Mouse (Mus musculus) thymus, postnatal 25 days (tissue): ENCODE data around the gene Ccdc61.
"Not testable (repeated sequence)": the region's sequence is repeated elsewhere in the genome, so short reads cannot be mapped to it uniquely, and the experiment has no call there.

Experiments
- DNase-seq: peaks from one replicate; pipeline ENCODE4 v3.0.0; 2022

Ccdc61 gene

DNA sequence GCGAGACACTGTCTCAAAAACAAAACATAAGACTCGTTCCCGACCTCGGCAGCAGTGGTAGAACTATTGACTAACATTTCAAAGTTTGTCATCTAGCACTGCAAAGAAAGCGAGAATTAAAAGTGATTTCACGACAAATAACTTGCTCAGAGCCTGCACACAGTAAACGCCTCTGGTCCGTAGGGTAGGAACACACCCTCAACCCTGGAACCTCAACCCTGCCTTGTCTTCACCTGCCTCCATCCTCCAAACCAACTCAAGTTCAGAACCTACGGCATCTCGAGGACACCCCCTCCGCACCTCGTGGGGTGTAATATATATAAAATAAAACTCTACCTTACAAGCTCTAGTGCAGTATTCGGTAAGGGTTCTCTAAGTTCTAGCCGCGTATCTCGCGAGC is 418 bp downstream of the Ccdc61 start:
- DNase-seq: no peak

- no peak for DNase-seq
Measured at GRCm38 (mm10) chr7:18904971-18905370, 5.2 kb downstream of the Ccdc61 start.

DNA sequence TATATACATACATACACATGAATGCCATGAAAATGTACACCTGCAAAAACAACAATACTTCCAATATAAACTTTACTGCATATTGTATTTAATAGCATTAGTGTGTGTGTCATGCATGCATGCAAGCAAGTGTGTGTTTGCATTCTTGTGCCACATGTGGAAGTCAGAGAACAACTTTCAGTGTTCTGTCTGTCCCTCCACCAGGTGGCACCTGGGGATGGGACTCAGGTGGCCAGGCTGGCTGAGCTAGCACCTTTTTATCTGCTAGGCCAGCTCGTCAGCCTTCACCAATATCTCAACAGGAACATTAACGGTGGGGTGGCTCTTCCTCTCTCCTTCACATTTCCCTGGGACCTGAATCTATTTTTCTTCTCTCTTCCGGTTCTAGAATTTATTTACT is 7.7 kb downstream of the Ccdc61 start:
- no peak for DNase-seq

- DNase-seq: no peak
Measured at GRCm38 (mm10) chr7:18900513-18900912, 9.7 kb downstream of the Ccdc61 start.

DNA sequence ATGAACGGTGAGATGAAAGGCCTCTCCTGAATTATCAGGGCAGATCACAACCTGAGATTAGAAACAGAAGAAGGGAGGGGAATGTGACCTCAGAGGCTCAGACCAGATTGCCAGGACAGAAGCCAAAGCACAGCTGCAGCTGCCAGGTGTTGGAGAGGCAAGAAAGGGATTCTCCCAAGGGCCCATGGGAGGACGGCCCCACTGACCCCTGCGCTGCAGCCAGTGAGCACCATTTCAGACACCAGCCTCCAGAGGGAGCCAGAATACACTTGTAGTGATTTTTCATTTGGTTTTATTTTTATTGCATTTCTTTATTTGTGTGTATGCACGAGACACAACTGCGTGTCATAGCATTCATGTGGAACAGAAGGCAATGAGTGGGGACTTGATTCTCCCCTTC is 13.7 kb downstream of the Ccdc61 start:
- no peak for DNase-seq

DNA sequence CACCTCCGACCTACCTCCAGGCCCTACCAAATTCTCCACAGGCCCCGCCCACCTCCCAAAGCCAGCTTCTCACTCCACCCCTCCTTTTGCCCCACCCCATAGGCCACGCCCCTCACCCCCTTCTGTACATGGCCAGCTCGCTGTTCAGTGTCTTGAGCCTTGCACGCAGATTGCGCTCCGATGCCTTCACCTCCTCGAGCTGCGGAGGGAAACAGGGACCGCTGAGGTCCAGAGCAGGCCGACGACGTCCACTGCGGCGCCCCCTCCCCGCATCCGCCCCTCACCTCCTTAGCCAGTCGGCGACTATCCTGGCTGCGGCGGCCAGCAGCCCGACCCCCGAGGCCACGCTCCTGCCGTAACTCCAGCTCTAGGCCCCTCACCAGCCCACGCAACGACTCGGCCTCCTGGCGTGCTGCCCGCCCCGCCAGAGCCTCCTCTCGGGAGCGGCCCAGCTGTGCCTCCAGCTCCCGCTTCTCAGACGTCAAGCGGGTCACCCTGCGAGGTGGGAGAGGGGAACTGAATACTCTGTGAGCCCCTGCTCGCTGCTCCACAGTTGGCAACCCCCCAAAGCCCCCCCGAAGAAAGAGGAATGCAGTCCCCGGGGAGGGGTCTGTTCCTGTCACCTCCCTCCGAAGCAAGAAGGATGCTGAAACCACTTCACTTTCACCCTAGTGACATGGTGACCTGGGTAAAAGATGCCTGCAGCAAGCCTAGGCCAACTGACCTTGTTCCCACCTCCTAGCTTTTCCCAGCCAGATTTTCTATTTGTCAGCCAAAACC is 16.4 kb downstream of the Ccdc61 start:
- peak; percentile 31 for DNase-seq

DNA sequence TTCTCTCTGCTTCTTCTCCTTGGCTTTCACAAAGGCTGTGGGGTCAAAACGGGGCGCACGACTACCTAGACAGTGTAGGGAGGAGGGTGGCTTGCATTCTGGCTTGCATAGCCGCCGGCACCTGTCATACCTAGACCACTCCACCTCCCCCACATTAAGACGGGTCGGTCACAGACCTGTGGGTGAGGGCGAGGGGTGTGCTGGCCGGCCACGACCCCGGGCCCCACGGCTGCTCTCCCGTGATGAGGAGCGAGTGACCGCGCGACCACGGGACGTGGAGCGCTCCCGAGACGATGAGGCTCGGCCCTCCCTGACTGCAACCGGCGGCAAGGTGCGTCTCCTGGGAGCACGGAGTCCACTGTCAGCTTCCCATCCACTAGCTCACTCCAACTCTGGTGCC is 17.2 kb downstream of the Ccdc61 start:
- DNase-seq: no peak

- DNase-seq: peak; percentile 85
Measured at GRCm38 (mm10) chr7:18891872-18892599, 18.2 kb downstream of the Ccdc61 start.

- DNase-seq: no peak
Measured at GRCm38 (mm10) chr7:18890848-18891247, 19.4 kb downstream of the Ccdc61 start.

DNA sequence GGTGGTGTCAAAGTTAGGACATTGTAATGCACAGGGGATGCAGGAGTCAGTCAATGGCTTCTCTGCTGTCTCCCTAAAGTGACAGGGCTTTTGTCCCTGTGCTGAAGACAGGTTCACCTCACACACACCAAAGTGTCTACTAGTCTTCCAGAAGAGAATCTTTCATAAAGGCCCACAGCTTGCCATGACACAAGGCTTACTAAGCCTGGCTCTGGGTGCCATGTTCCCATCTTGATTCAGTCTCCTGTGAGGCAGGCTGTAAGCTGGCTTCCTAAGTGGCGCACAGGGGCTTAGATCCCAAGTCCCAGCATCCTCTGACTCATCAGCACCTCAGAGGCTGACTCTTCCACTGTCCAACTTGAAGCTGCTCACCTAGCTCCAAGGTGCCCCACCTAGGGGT is 23.3 kb downstream of the Ccdc61 start:
- DNase-seq: no peak

- DNase-seq: no peak
Measured at GRCm38 (mm10) chr7:18884745-18885422, 25.3 kb downstream of the Ccdc61 start.

GRCm38 (mm10) chr7:18883991-18884744 is 26.0 kb downstream of the Ccdc61 start:
- DNase-seq: no peak

DNA sequence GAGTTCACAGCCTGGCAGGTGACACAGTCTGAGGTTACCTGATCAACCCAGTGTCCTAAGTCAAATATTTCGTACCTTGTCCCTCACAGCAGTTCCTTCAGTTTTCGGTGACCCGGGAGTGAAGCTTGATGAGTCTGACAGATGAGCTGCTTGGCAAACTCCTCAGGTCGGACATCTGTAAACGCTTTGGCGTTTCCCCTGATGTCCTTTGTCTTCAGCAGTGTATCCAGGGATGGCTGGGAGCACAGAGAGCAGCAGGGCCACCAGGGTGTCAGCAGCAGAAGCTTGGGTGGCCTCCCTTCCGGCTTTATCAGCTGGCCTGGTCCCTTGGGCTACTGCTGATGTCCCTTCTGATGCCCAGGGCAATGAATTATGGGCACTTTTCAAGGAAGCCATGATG is 31.5 kb downstream of the Ccdc61 start:
- no peak for DNase-seq

GRCm38 (mm10) chr7:18875372-18875771 is 34.8 kb downstream of the Ccdc61 start:
- no peak for DNase-seq

- DNase-seq: peak; percentile 68
Measured at GRCm38 (mm10) chr7:18873253-18873652, 37.0 kb downstream of the Ccdc61 start.

DNA sequence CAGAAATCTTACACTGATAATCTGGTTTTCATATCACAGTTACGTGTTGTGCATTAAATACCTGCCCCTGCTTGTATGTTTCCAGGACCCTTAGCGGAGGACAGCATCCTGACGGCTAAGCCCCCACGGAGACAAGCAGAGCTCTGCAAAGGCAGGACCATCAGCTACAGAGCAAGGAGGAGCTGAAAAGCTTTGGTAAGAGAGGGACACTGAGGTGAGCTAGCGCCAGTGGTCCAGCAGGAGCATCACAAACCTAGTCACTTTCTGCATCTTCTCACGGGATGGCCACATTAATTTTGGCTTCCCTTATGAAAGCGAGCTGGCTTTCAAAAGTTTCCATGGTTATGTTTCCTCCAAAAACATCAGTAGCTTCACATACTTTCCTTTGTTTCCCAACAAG is 37.4 kb downstream of the Ccdc61 start:
- DNase-seq: no peak

DNA sequence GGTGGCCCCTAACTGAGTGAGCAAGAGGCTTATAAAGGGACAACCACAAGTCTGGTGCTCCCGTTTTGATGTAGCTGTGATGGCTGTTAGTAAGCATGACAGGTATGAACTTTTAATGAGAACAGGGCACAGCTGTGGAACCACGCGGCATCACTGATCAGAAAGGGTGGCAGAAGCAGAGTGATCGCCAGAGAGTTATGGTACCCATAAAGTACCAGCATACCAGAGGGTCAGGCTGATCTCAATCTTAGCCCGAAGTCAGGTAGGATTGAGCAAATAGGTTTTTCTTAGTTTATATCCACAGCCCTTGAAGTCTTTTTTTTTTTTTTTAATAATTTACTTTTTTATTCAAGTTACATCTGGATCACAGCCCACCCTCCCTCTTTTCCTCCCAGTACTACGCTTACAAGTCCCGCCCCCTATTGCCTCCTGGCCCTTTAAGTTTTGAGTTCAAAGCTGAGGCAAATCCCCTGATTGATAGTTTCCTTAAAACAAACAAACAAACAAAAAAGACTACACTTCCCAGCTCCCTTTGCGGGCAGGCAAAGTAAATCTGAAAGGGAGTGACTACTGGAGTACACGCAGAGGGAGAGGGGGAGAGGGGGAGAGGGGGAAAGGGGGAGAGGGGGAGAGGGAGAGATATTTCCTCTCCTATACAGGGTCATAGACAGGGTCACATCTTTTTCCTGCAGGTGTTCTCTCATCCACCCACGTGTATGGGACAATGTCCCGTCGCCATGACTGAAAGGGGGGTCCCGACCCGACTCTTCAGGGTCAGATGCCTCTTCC is 38.0 kb downstream of the Ccdc61 start:
- no peak for DNase-seq

DNA sequence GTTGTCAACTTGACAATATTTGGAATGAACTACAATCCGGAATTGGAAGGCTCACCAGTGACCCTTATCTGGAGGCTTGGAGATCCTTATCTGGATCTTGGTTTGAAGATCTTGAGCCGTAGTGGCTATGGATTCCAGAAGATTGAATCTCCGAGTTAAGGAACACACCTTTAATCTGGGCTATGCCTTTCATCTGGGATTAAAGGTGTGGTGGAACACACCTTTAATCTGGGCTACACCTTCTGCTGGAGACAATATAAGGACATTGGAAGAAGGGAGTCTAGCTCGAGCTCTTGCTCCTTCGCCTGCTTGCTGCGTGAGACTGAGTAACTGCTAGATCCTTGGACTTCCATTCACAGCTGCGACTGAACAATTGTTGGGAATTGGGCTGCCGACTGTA is 39.2 kb downstream of the Ccdc61 start, which contains the start of gene Pglyrp1:
Gene Pglyrp1 (plus strand): TSS at position 301 of the 400 bp plus-strand sequence.
- not testable (repeated sequence) for DNase-seq

GRCm38 (mm10) chr7:18868491-18868890 is 41.7 kb downstream of the Ccdc61 start:
- DNase-seq: no peak

DNA sequence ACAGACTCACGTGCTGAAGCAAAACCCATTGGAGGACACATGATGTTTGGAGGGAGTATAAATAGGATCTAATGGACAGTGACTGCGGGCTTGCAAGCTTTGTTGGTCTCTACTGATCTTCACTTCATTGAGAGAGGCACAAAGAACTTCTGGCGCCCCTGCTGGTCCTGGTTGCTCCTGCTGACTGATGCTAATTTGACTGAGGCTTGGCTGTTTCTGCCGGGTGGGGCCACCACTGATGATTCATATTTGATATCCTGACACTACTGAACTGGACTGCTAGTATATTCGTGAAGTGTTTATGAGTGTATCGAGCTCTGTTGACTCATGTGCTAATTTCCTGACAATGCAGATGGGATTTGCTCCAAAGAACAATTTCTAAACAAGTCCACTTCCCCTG is 47.4 kb downstream of the Ccdc61 start:
- no peak for DNase-seq

- no peak for DNase-seq
Measured at GRCm38 (mm10) chr7:18858310-18858916, 51.8 kb downstream of the Ccdc61 start.

- no peak for DNase-seq
Measured at GRCm38 (mm10) chr7:18848395-18848794, 61.8 kb downstream of the Ccdc61 start.
